Mouse (Mus musculus) heart, embryonic 16.5 days (tissue): Measurements from ENCODE around the gene Fcrla. TPM values are rescaled to one million over a fixed set of nuclear protein-coding genes. Genes with fewer than 3 reads are reported as not detected.
A peak's percentile ranks its signal among the peaks of the same experiment; 100 is the strongest.

ENCODE experiments used
- ATAC-seq: fragments of 200-750 bp; cut with Nextera tagmentation; replicated peaks from 2 replicates; pipeline ENCODE4 v1.8.0; 2017; ENCODE audit warnings: moderate number of reproducible peaks; ENCODE audit not compliant: insufficient read depth, low FRiP score; ENCODE audit errors: extremely low read depth
- H3K27ac ChIP-seq: fragments of 300-500 bp; sonication (generic); 2 replicates; pipeline ENCODE4 v1.5.1; 2014; ENCODE audit warnings: mild to moderate bottlenecking, low read length, control low read depth, moderate library complexity
- H3K27me3 ChIP-seq: fragments of 300-500 bp; sonication (generic); 2 replicates; pipeline ENCODE4 v1.6.1; 2014; ENCODE audit warnings: low read length, mixed read lengths; ENCODE audit not compliant: control insufficient read depth, insufficient read depth
- H3K36me3 ChIP-seq: fragments of 300-500 bp; sonication (generic); 2 replicates; pipeline ENCODE4 v1.6.1; 2014; ENCODE audit not compliant: control insufficient read depth, insufficient read depth
- H3K4me1 ChIP-seq: fragments of 300-500 bp; sonication (generic); 2 replicates; pipeline ENCODE4 v1.6.1; 2014; ENCODE audit warnings: low read length, mixed read lengths; ENCODE audit not compliant: control insufficient read depth, insufficient read depth
- H3K4me2 ChIP-seq: fragments of 300-500 bp; sonication (generic); 2 replicates; pipeline ENCODE4 v1.6.1; 2014; ENCODE audit warnings: low read depth, mild to moderate bottlenecking, control low read depth, low read length
- H3K4me3 ChIP-seq: fragments of 300-500 bp; sonication (generic); 2 replicates; pipeline ENCODE4 v1.5.1; 2014; ENCODE audit warnings: mild to moderate bottlenecking, control low read depth, low read length
- H3K9ac ChIP-seq: fragments of 300-500 bp; sonication (generic); 2 replicates; pipeline ENCODE4 v1.6.1; 2014; ENCODE audit warnings: low read length, control low read depth
- H3K9me3 ChIP-seq: fragments of 300-500 bp; sonication (generic); replicated peaks from 2 replicates; pipeline ENCODE4 v1.6.1; 2016; ENCODE audit warnings: low read length; ENCODE audit not compliant: control insufficient read depth
- WGBS: fragments of 180-500 bp; shearing (Covaris S2); extraction: QIAGEN DNeasy Blood & Tissue Kit; methylation state at CpG from one replicate; pipeline ENCODE4 v1.1.7; 2014; 5-methylcytosine and 5-hydroxymethylcytosine counted together
- polyA plus RNA-seq: library from polyadenylated mRNA; unstranded; fragments of >200 nt; fragmentation: Nextera tagmentation; extraction: Ambion mirVana; gene quantifications from 2 replicates; pipeline ENCODE4 v1.2.1, GENCODE M21; 2015

Fcrla gene
- polyA plus RNA-seq, 1 experiment from 2014 or later = 0.20 TPM

- H3K4me3 ChIP-seq = no peak overlapping the region
- no peak for ATAC-seq
- H3K4me2 ChIP-seq = no peak overlapping the region
- no peak overlapping the region for H3K27ac ChIP-seq
- no peaks in the 10 kb centered on the region for H3K36me3 ChIP-seq
- no peaks in the 10 kb centered on the region for H3K27me3 ChIP-seq
- no peaks in the 10 kb centered on the region; the same call in 1 of the 2 replicates for H3K9me3 ChIP-seq
- no peak overlapping the region for H3K9ac ChIP-seq
- WGBS = 57% methylated on average over 2 of the region's 2 CpGs
- H3K4me1 ChIP-seq = no peaks in the 10 kb centered on the region
Measured at GRCm38 (mm10) chr1:170934383-170934782, 7.0 kb upstream of the Fcrla start.

GRCm38 (mm10) chr1:170933940-170934339, 6.6 kb upstream of the Fcrla start:
- Histone ChIP-seq H3K4me1 (no peaks in the 10 kb centered on the region), H3K36me3 (no peaks in the 10 kb centered on the region), H3K9ac (no peak overlapping the region), H3K27me3 (no peaks in the 10 kb centered on the region), H3K4me3 (no peak overlapping the region), H3K4me2 (no peak overlapping the region), H3K9me3 (no peaks in the 10 kb centered on the region; the same call in 1 of the 2 replicates), H3K27ac (no peak overlapping the region)
- WGBS = 81% methylated on average over 1 of the region's 1 CpGs
- no peak for ATAC-seq

- no peak overlapping the region for H3K4me3 ChIP-seq
- H3K9me3 ChIP-seq = no peaks in the 10 kb centered on the region; the same call in 1 of the 2 replicates
- H3K27ac ChIP-seq = no peak overlapping the region
- no peaks in the 10 kb centered on the region for H3K4me1 ChIP-seq
- ATAC-seq = no peak
- H3K4me2 ChIP-seq = no peak overlapping the region
- H3K27me3 ChIP-seq = no peaks in the 10 kb centered on the region
- H3K9ac ChIP-seq = no peak overlapping the region
- 69% methylated on average over 6 of the region's 6 CpGs for WGBS
- no peaks in the 10 kb centered on the region for H3K36me3 ChIP-seq
Measured at GRCm38 (mm10) chr1:170933386-170933920, 6.1 kb upstream of the Fcrla start.

- no peak overlapping the region for H3K4me2 ChIP-seq
- H3K9me3 ChIP-seq = no peaks in the 10 kb centered on the region; the same call in 1 of the 2 replicates
- H3K4me3 ChIP-seq = no peak overlapping the region
- 71% methylated on average over 3 of the region's 3 CpGs for WGBS
- H3K36me3 ChIP-seq = no peaks in the 10 kb centered on the region
- no peak overlapping the region for H3K27ac ChIP-seq
- ATAC-seq = no peak
- no peaks in the 10 kb centered on the region for H3K4me1 ChIP-seq
- no peaks in the 10 kb centered on the region for H3K27me3 ChIP-seq
- H3K9ac ChIP-seq = no peak overlapping the region
Measured at GRCm38 (mm10) chr1:170932043-170932442, 4.7 kb upstream of the Fcrla start.

GRCm38 (mm10) chr1:170929245-170929644, 1.9 kb upstream of the Fcrla start:
- H3K27ac ChIP-seq = no peak overlapping the region
- no peaks in the 10 kb centered on the region for H3K27me3 ChIP-seq
- H3K4me2 ChIP-seq = no peak overlapping the region
- H3K4me3 ChIP-seq = no peak overlapping the region
- no peaks in the 10 kb centered on the region for H3K36me3 ChIP-seq
- WGBS = 85% methylated on average over 4 of the region's 4 CpGs
- no peaks in the 10 kb centered on the region for H3K9me3 ChIP-seq
- no peaks in the 10 kb centered on the region for H3K4me1 ChIP-seq
- ATAC-seq = no peak
- no peak overlapping the region for H3K9ac ChIP-seq

- Histone ChIP-seq H3K4me2 (no peak overlapping the region), H3K36me3 (no peaks in the 10 kb centered on the region), H3K9me3 (no peaks in the 10 kb centered on the region), H3K9ac (no peak overlapping the region), H3K4me1 (no peaks in the 10 kb centered on the region), H3K27ac (no peak overlapping the region), H3K27me3 (no peaks in the 10 kb centered on the region), H3K4me3 (no peak overlapping the region)
- 70% methylated on average over 2 of the region's 2 CpGs for WGBS
- no peak for ATAC-seq
Measured at GRCm38 (mm10) chr1:170928467-170928866, 1.1 kb upstream of the Fcrla start.

- no peak overlapping the region for H3K4me3 ChIP-seq
- WGBS = 53% methylated on average over 6 of the region's 6 CpGs
- no peak overlapping the region for H3K4me2 ChIP-seq
- no peak overlapping the region for H3K9ac ChIP-seq
- no peak for ATAC-seq
- H3K4me1 ChIP-seq = no peaks in the 10 kb centered on the region
- H3K27me3 ChIP-seq = no peaks in the 10 kb centered on the region
- H3K36me3 ChIP-seq = no peaks in the 10 kb centered on the region
- no peaks in the 10 kb centered on the region for H3K9me3 ChIP-seq
- no peak overlapping the region for H3K27ac ChIP-seq
Measured at GRCm38 (mm10) chr1:170926941-170927340, 442 bp downstream of the Fcrla start.

GRCm38 (mm10) chr1:170924485-170924884, 2.9 kb downstream of the Fcrla start:
- no peak for ATAC-seq
- 49% methylated on average over 6 of the region's 6 CpGs for WGBS
- H3K4me2 ChIP-seq = peak overlapping the region; percentile 24

GRCm38 (mm10) chr1:170919308-170919707, 8.1 kb downstream of the Fcrla start:
- Histone ChIP-seq H3K4me2 (no peak overlapping the region), H3K27me3 (no peaks in the 10 kb centered on the region), H3K9ac (no peak overlapping the region), H3K27ac (no peak overlapping the region), H3K4me3 (no peak overlapping the region), H3K4me1 (peaks cover 13% of the 10 kb centered on the region), H3K36me3 (no peaks in the 10 kb centered on the region), H3K9me3 (no peaks in the 10 kb centered on the region; the same call in 1 of the 2 replicates)
- WGBS = 91% methylated on average over 8 of the region's 8 CpGs
- ATAC-seq = no peak

More at GRCm38 (mm10) chr1:170924485-170924884, 2.9 kb downstream of the Fcrla start:
- Histone ChIP-seq H3K9ac (no peak overlapping the region), H3K4me3 (no peak overlapping the region), H3K27me3 (no peaks in the 10 kb centered on the region), H3K36me3 (no peaks in the 10 kb centered on the region), H3K27ac (no peak overlapping the region), H3K4me1 (no peaks in the 10 kb centered on the region), H3K9me3 (no peaks in the 10 kb centered on the region)
